Mouse (Mus musculus) neural tube, embryonic 13.5 days (tissue): ENCODE data around the gene Eno3. TPM values are rescaled to one million over a fixed set of nuclear protein-coding genes. Genes with fewer than 3 reads are reported as not detected.

Source experiments
- ATAC-seq: fragments of 200-750 bp; cut with Nextera tagmentation; 2 replicates; pipeline ENCODE4 v1.8.0; 2017; ENCODE audit warnings: low read depth, mild to moderate bottlenecking, moderate TSS enrichment, moderate library complexity
- H3K27ac ChIP-seq: fragments of 300-500 bp; sonication (generic); replicated peaks from 2 replicates; pipeline ENCODE4 v1.5.1; 2015; ENCODE audit warnings: moderate library complexity, mild to moderate bottlenecking, inconsistent platforms
- H3K27me3 ChIP-seq: fragments of 300-500 bp; sonication (generic); 2 replicates; pipeline ENCODE4 v1.6.1; 2015; ENCODE audit warnings: mild to moderate bottlenecking, inconsistent platforms
- H3K36me3 ChIP-seq: fragments of 300-500 bp; sonication (generic); 2 replicates; pipeline ENCODE4 v1.6.1; 2015; ENCODE audit warnings: mild to moderate bottlenecking, inconsistent platforms
- H3K4me1 ChIP-seq: fragments of 300-500 bp; sonication (generic); replicated peaks from 2 replicates; pipeline ENCODE4 v1.6.1; 2015; ENCODE audit warnings: inconsistent platforms
- H3K4me2 ChIP-seq: fragments of 300-500 bp; sonication (generic); 2 replicates; pipeline ENCODE4 v1.6.1; 2015; ENCODE audit warnings: inconsistent platforms, mild to moderate bottlenecking, moderate library complexity
- H3K4me3 ChIP-seq: fragments of 300-500 bp; sonication (generic); 2 replicates; pipeline ENCODE4 v1.5.1; 2015; ENCODE audit warnings: mild to moderate bottlenecking, inconsistent platforms
- H3K9ac ChIP-seq: fragments of 300-500 bp; sonication (generic); 2 replicates; pipeline ENCODE4 v1.6.1; 2015; ENCODE audit warnings: moderate library complexity, mild to moderate bottlenecking, inconsistent platforms
- H3K9me3 ChIP-seq: fragments of 300-500 bp; sonication (generic); 2 replicates; pipeline ENCODE4 v1.6.1; 2016; ENCODE audit warnings: inconsistent platforms
- WGBS: fragments of 180-500 bp; shearing (Covaris S2); methylation state at CpG from one replicate; pipeline ENCODE4 v1.1.7; 2015; 5-methylcytosine and 5-hydroxymethylcytosine counted together
- polyA plus RNA-seq: library from polyadenylated mRNA; unstranded; fragments of >200 nt; fragmentation: Nextera tagmentation; extraction: Ambion mirVana; gene quantifications from 2 replicates; pipeline ENCODE4 v1.2.1, GENCODE M21; 2015

Gene Eno3
- polyA plus RNA-seq, 1 experiment from 2014 or later, result 9.4 TPM

DNA sequence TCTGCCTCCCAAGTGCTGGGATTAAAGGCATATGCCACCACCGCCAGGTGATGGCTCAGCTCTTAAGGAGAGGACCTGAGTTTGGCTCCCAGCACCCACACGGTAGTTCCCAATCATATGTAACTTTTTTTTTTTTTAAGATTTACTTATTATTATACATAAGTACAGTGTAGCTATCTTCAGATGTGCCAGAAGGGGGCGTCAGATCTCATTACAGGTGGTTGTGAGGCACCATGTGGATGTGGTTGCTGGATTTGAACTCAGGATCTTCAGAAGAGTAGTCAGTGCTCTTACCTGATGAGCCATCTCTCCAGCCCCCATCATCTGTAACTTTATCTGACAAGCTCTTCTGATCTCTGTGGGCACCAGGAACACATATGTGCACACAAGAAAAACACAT is 40.4 kb downstream of the Eno3 start:
- Histone ChIP-seq H3K4me1 (peaks cover 21% of the 10 kb centered on the region), H3K4me2 (no peak overlapping the region), H3K27me3 (no peaks in the 10 kb centered on the region), H3K9me3 (no peaks in the 10 kb centered on the region), H3K4me3 (no peak overlapping the region), H3K9ac (no peak overlapping the region), H3K27ac (no peak overlapping the region), H3K36me3 (no peaks in the 10 kb centered on the region)
- 81% methylated on average over 3 of the region's 3 CpGs for WGBS
- ATAC-seq, result no peak

DNA sequence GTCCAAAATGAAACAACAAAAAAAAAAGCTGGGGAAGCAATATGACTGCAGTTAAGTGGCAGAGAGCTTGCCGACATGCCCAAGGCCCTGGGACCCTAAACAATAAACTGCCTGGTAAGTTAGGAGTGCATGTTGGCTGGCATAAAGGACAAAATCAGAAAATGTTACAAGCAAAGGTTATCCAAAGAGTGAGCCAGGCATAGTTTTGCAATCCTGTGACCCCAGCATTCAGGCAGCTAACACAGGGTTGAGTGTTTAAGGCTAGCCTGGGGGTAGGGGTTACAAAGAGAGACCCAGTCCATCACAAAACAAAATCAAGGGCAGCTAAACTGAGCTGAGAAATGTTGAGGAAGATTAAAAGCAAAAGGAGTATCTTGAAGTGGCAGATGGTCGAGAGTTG is 42.0 kb downstream of the Eno3 start:
- no peak overlapping the region for H3K27ac ChIP-seq
- 72% methylated on average over 2 of the region's 2 CpGs for WGBS
- H3K4me3 ChIP-seq, result peak overlapping the region; percentile 89; the same call in 1 of the 2 replicates
- H3K4me1 ChIP-seq, result peaks cover 28% of the 10 kb centered on the region
- H3K27me3 ChIP-seq, result no peaks in the 10 kb centered on the region
- peaks cover 9% of the 10 kb centered on the region for H3K36me3 ChIP-seq
- H3K9ac ChIP-seq, result no peak overlapping the region
- no peak for ATAC-seq
- H3K4me2 ChIP-seq, result no peak overlapping the region
- no peaks in the 10 kb centered on the region for H3K9me3 ChIP-seq

DNA sequence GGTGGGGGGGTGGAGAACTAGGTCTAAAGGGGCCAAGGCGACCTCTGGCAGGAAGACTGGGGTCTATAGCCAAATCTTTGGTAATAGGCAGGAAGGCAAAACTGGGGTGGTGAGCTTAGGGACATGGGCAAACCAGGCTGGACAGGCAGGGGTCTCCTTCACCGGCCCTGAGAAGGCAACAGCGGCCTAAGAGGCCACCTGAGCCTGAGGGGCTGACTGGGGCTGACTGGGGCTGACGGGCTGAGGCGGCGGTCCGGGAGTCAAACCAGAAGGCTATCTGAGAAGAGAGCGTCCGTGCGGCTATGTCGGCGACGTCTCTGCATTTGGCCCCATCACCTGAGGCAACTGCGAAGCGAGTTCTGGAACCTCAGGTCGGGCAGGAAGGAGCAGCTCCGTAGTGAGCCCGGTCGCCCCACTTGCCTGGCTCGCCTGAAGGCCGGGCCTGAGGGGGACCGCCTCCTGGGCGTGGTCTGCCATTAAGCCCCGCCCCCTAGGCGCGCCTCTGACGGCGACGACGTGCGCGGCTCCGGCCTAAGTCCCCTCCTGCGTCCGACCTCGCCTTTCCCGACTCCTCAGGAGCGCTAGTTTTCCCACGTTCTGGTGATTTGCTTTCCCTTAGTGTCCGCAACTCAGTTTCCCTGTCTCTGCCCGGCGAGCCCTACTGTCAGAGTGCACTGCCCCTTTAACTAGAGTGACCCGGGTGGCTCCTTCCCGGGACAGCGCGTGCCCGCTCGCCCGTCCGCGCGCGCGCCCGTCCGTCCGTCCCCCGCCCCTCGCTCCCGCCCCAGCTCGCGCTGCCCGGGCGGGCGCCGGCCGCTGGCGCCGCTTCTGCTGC is 42.9 kb downstream of the Eno3 start, which contains the start of the genes Inca1 and Kif1c:
Inca1 (minus strand) TSS at position 434 of the 835 bp plus-strand sequence.
Kif1c (plus strand) TSS at position 827 of the 835 bp plus-strand sequence.
- WGBS, result 1% methylated on average over 67 of the region's 69 CpGs
- Histone ChIP-seq H3K9ac (peak within 1 kb of the TSS; percentile 94), H3K4me3 (peak within 1 kb of the TSS; percentile 89), H3K27me3 (no peaks in the 10 kb centered on the region), H3K4me2 (peak within 1 kb of the TSS; percentile 89), H3K9me3 (no peaks in the 10 kb centered on the region), H3K36me3 (peaks cover 18% of the 10 kb centered on the region), H3K27ac (peak within 1 kb of the TSS; percentile 93), H3K4me1 (peaks cover 28% of the 10 kb centered on the region)
- peak; percentile 97 for ATAC-seq

DNA sequence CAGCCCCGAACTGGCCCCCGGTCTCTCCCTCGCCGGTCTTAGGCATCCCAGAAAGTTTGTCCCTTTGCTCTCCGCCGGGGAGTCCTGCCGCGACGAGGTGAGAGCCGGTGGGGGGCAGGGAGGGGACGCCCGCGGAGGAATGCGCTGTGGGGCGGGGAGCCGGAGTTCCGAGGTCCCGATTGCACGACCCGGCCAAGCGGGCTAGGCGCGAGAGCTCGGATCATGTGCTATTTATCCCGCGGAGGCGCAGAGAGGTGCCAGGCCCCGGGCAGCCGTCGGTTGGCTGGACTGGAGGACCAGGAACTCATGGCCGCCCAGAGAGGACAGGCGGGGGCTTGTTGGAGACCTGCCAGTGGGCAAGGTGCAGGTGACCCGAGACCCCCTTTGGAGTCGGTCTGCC is 43.6 kb downstream of the Eno3 start:
- H3K27ac ChIP-seq, result peak overlapping the region; percentile 93
- peaks cover 25% of the 10 kb centered on the region for H3K36me3 ChIP-seq
- peak; percentile 28 for ATAC-seq
- peak overlapping the region; percentile 94 for H3K9ac ChIP-seq
- WGBS, result under 1% methylated on average over 33 of the region's 34 CpGs
- H3K27me3 ChIP-seq, result no peaks in the 10 kb centered on the region
- peak overlapping the region; percentile 89 for H3K4me2 ChIP-seq
- H3K9me3 ChIP-seq, result no peaks in the 10 kb centered on the region
- H3K4me1 ChIP-seq, result peaks cover 28% of the 10 kb centered on the region
- H3K4me3 ChIP-seq, result peak overlapping the region; percentile 89

DNA sequence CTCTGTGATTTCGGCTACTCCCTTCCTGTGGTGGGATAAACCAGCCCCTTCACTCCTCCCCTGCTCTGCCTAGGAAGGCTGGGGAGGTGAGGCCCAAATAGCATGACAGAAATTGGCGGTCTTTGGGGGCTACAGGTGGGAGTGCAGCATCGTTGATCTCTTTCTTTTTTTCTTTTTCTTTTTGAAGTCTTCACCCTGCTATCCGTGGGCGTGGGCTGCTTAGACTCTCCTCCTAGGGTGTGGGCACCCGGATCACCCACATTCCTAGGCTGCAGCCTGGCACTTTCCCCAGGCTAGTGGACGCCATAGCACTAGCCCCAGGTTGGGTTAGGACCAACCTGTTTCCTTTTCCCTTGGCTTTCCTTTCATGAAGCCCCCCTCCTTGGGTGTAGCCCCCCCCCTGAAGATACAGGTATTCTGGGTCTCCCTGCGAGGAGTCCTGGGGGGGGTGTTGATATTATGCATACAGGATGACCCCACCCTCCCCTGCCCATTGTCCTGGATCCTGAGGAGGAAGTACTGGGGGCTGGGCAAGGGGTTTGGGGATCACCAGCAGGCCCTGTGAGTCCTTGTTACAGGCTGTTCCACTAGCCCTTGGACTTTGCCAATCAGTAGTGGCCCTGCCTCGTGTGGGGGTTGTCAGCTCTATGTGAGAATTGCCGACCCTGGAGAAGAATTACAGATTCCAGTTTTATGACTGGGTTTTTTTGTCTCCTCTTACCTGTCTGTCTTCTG is 44.4 kb downstream of the Eno3 start:
- ATAC-seq, result no peak
- H3K4me2 ChIP-seq, result peak overlapping the region; percentile 89
- H3K4me3 ChIP-seq, result peak overlapping the region; percentile 89
- no peaks in the 10 kb centered on the region for H3K27me3 ChIP-seq
- 11% methylated on average over 10 of the region's 10 CpGs for WGBS
- H3K27ac ChIP-seq, result no peak overlapping the region
- peaks cover 33% of the 10 kb centered on the region for H3K36me3 ChIP-seq
- H3K4me1 ChIP-seq, result peaks cover 28% of the 10 kb centered on the region
- no peaks in the 10 kb centered on the region for H3K9me3 ChIP-seq
- H3K9ac ChIP-seq, result peak overlapping the region; percentile 94

DNA sequence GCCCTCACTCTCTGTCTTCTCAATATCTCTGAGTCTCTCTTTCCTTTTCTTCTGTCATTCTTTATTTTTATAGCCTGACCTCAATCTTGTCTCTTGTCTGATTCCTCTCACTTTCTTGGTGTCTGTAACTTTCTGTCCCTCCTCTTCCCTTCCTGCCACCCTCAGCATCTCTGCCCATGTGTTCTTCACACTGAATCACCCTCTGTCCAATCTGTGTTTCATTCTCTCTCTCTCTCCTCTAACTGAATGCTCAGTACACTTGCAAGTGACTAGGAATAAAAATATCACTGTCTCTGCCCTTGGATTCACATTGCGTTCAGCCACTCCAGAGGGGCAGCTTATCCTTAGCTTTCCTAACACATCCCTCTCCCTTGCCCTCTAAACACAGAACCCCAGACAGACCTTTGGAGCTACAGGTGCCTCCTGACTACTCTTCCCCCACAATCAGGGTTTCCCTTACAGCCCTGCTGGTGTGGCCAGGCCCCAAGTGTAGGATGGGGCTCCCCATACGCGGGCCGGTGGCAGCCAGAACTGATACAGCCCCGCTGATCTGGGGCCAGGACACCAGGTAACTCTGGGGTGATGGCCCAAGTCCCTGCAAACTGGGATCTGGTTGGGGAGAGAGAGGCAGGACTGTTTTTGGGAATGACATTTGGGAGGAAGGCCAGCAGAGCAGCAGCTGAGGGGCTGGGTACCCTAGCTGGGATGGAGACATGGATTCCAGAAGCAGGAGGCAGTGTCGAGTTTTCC is 45.2 kb downstream of the Eno3 start:
- H3K4me2 ChIP-seq, result peak overlapping the region; percentile 89
- no peak for ATAC-seq
- peak overlapping the region; percentile 94 for H3K9ac ChIP-seq
- H3K4me1 ChIP-seq, result peaks cover 28% of the 10 kb centered on the region
- no peaks in the 10 kb centered on the region for H3K27me3 ChIP-seq
- H3K27ac ChIP-seq, result no peak overlapping the region
- no peaks in the 10 kb centered on the region for H3K9me3 ChIP-seq
- peaks cover 40% of the 10 kb centered on the region for H3K36me3 ChIP-seq
- H3K4me3 ChIP-seq, result peak overlapping the region; percentile 89
- WGBS, result 86% methylated on average over 6 of the region's 6 CpGs

DNA sequence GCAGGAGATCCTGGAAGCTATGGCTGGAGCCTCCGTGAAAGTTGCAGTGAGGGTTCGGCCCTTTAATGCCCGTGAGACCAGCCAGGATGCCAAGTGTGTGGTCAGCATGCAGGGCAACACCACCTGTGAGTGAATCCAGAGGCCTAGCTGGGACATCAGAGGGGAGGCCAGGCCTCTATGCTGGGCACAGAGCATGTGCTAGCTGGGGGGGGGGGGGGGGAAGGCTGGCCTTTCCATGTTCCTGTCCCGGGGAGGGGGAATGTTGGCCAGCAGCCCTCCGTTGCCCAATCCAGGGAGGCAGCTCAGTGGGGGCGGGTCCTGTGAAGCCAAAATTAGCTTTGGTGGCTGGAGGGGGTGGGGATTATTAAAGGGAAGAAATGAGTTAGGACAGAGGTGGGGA is 45.8 kb downstream of the Eno3 start:
- peaks cover 46% of the 10 kb centered on the region for H3K36me3 ChIP-seq
- H3K27ac ChIP-seq, result no peak overlapping the region
- WGBS, result 81% methylated on average over 6 of the region's 6 CpGs
- no peak overlapping the region for H3K4me3 ChIP-seq
- peak overlapping the region; percentile 94 for H3K9ac ChIP-seq
- ATAC-seq, result no peak
- H3K4me1 ChIP-seq, result peaks cover 28% of the 10 kb centered on the region
- H3K27me3 ChIP-seq, result no peaks in the 10 kb centered on the region
- no peaks in the 10 kb centered on the region for H3K9me3 ChIP-seq
- no peak overlapping the region for H3K4me2 ChIP-seq

DNA sequence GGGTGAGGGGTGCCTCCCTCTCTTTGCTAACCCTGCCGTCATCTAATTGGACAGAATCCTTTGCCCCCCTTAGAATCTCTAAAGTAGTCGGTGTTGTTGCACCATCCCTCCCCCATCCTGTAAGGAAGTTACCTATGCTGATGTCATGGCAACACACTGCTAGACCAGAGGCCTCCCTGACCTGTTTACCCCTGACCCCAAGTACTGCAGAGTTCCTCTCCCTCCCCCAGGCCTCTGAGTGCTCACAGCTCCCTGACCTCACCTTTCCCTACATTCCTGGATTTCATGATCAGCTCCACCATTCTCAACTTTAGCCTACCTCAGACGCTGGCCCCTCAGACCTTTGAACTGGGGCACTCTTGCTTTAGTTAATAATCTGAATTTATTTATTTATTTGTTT is 49.1 kb downstream of the Eno3 start:
- Histone ChIP-seq H3K36me3 (peaks cover 79% of the 10 kb centered on the region), H3K27ac (no peak overlapping the region), H3K4me2 (no peak overlapping the region), H3K27me3 (no peaks in the 10 kb centered on the region), H3K9me3 (no peaks in the 10 kb centered on the region), H3K4me3 (no peak overlapping the region), H3K4me1 (peaks cover 19% of the 10 kb centered on the region), H3K9ac (no peak overlapping the region)
- 87% methylated on average over 3 of the region's 3 CpGs for WGBS
- ATAC-seq, result no peak

DNA sequence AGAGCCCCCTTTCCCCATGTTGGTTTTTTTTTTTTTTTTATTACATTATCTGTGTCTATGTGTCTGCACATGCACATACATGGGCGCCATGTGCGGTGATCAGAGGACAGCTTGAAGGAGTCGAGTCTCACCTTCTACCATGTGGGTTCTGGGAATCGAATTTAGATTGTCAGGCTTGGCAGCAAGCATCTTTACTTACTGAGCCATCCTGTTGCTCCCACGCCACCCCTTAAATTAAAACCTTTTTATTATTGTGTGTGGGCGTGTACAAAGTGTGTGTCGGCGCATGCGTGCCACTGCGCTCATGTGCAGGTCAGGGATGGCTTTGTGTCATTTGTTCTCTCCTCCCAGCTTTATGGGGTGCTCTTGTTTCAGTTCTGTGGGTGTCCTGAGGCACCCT is 54.0 kb downstream of the Eno3 start:
- ATAC-seq, result no peak
- H3K36me3 ChIP-seq, result peaks cover 79% of the 10 kb centered on the region
- no peak overlapping the region for H3K4me2 ChIP-seq
- H3K4me3 ChIP-seq, result no peak overlapping the region
- WGBS, result 96% methylated on average over 10 of the region's 10 CpGs
- H3K27ac ChIP-seq, result no peak overlapping the region
- H3K9me3 ChIP-seq, result no peaks in the 10 kb centered on the region
- H3K27me3 ChIP-seq, result no peaks in the 10 kb centered on the region
- H3K4me1 ChIP-seq, result no peaks in the 10 kb centered on the region
- no peak overlapping the region for H3K9ac ChIP-seq
